Mouse (Mus musculus): ENCODE data around the gene Ambra1. TPM values are rescaled to one million over a fixed set of nuclear protein-coding genes. Genes with fewer than 3 reads are reported as not detected.

The Ambra1 gene
- polyA plus RNA-seq, 1 experiment = 19.3 TPM

GRCm38 (mm10) chr2:91872658-91873057, 142.7 kb downstream of the Ambra1 start:
- H3K4me2 ChIP-seq (ENCODE audit: low read depth) = no peak overlapping the region
- H3K4me3 ChIP-seq = no peak overlapping the region
- H3K36me3 ChIP-seq (ENCODE audit: control insufficient read depth, insufficient read depth) = peaks cover 13% of the 10 kb centered on the region
- H3K27me3 ChIP-seq (ENCODE audit: control insufficient read depth, insufficient read depth, insufficient read length) = no peaks in the 10 kb centered on the region
- H3ac ChIP-seq (ENCODE audit: control insufficient read depth, insufficient read length) = no peak overlapping the region
- TF ChIP-seq TCF12 (IDR thresholded peaks at IDR 0.05; ENCODE audit: insufficient read depth, poor library complexity, severe bottlenecking) = no peak
- no peak for TF ChIP-seq SRF (IDR thresholded peaks at IDR 0.05; ENCODE audit: control insufficient read depth, insufficient read length, low read depth)
- H3K79me2 ChIP-seq (ENCODE audit: control insufficient read depth, insufficient read depth) = no peaks in the 10 kb centered on the region

GRCm38 (mm10) chr2:91876000-91876805, 146.3 kb downstream of the Ambra1 start:
- TF ChIP-seq E2F4 (IDR thresholded peaks at IDR 0.05; ENCODE audit: insufficient read depth) (no peak), MYOD1 (IDR thresholded peaks at IDR 0.05; ENCODE audit: control insufficient read depth in 1 of 3, insufficient read length in 2 of 3, low read depth in 2 of 3) (peak in 1 of 3 experiments; percentile 16), POLR2AphosphoS2 (IDR thresholded peaks at IDR 0.05; ENCODE audit: insufficient read length, low read depth) (no peak)
- peak overlapping the region; percentile 19 for H3K4me2 ChIP-seq (ENCODE audit: low read depth)
- H3K4me3 ChIP-seq = no peak overlapping the region

GRCm38 (mm10) chr2:91876806-91877140, 146.8 kb downstream of the Ambra1 start:
- Histone ChIP-seq H3K4me3 (no peak overlapping the region), H3K79me2 (ENCODE audit: control insufficient read depth, insufficient read depth) (no peaks in the 10 kb centered on the region), H3K27me3 (ENCODE audit: control insufficient read depth, insufficient read depth, insufficient read length) (no peaks in the 10 kb centered on the region), H3ac (ENCODE audit: control insufficient read depth, insufficient read length) (no peak overlapping the region), H3K36me3 (ENCODE audit: control insufficient read depth, insufficient read depth) (peaks cover 13% of the 10 kb centered on the region), H3K4me2 (ENCODE audit: low read depth) (peak overlapping the region; percentile 19)
- no peak for TF ChIP-seq CEBPB (IDR thresholded peaks at IDR 0.05; ENCODE audit: insufficient read depth, poor library complexity, severe bottlenecking)
- TF ChIP-seq MYOG (IDR thresholded peaks at IDR 0.05; ENCODE audit: control insufficient read depth in 1 of 3, insufficient read depth in 1 of 3, insufficient read length in 2 of 3, low read depth in 2 of 3) = no peak
- TF ChIP-seq TCF3 (IDR thresholded peaks at IDR 0.05; ENCODE audit: insufficient read length, low read depth) = no peak

More at GRCm38 (mm10) chr2:91876000-91876805, 146.3 kb downstream of the Ambra1 start:
- Histone ChIP-seq H3K79me2 (ENCODE audit: control insufficient read depth, insufficient read depth) (no peaks in the 10 kb centered on the region), H3ac (ENCODE audit: control insufficient read depth, insufficient read length) (no peak overlapping the region), H3K27me3 (ENCODE audit: control insufficient read depth, insufficient read depth, insufficient read length) (no peaks in the 10 kb centered on the region), H3K36me3 (ENCODE audit: control insufficient read depth, insufficient read depth) (peaks cover 13% of the 10 kb centered on the region)

GRCm38 (mm10) chr2:91878387-91879180, 148.7 kb downstream of the Ambra1 start:
- H3K4me3 ChIP-seq = no peak overlapping the region
- no peaks in the 10 kb centered on the region for H3K79me2 ChIP-seq (ENCODE audit: control insufficient read depth, insufficient read depth)
- H3ac ChIP-seq (ENCODE audit: control insufficient read depth, insufficient read length) = no peak overlapping the region
- TF ChIP-seq MYOD1 (IDR thresholded peaks at IDR 0.05; ENCODE audit: control insufficient read depth in 1 of 3, insufficient read length in 2 of 3, low read depth in 2 of 3) = peak; percentile 83 to 96 (median 91)
- TF ChIP-seq MYOG (IDR thresholded peaks at IDR 0.05; ENCODE audit: control insufficient read depth in 1 of 3, insufficient read depth in 1 of 3, insufficient read length in 2 of 3, low read depth in 2 of 3) = peak; percentile 84 to 93 (median 92)
- TF ChIP-seq POLR2A (IDR thresholded peaks at IDR 0.05; ENCODE audit: insufficient read length, low read depth) = no peak
- peak; percentile 75 for TF ChIP-seq TCF3 (IDR thresholded peaks at IDR 0.05; ENCODE audit: insufficient read length, low read depth)
- no peak for TF ChIP-seq REST (IDR thresholded peaks at IDR 0.05; ENCODE audit: insufficient read depth, insufficient read length)
- no peaks in the 10 kb centered on the region for H3K27me3 ChIP-seq (ENCODE audit: control insufficient read depth, insufficient read depth, insufficient read length)
- H3K36me3 ChIP-seq (ENCODE audit: control insufficient read depth, insufficient read depth) = peaks cover 13% of the 10 kb centered on the region
- H3K4me2 ChIP-seq (ENCODE audit: low read depth) = no peak overlapping the region

GRCm38 (mm10) chr2:91883961-91884360, 154.0 kb downstream of the Ambra1 start:
- H3ac ChIP-seq (ENCODE audit: control insufficient read depth, insufficient read length) = no peak overlapping the region
- H3K79me2 ChIP-seq (ENCODE audit: control insufficient read depth, insufficient read depth) = no peaks in the 10 kb centered on the region
- no peak for TF ChIP-seq TCF12 (IDR thresholded peaks at IDR 0.05; ENCODE audit: insufficient read depth, poor library complexity, severe bottlenecking)
- no peak for TF ChIP-seq POLR2AphosphoS2 (IDR thresholded peaks at IDR 0.05; ENCODE audit: insufficient read length, low read depth)
- no peak for TF ChIP-seq REST (IDR thresholded peaks at IDR 0.05; ENCODE audit: insufficient read depth, insufficient read length)
- H3K27me3 ChIP-seq (ENCODE audit: control insufficient read depth, insufficient read depth, insufficient read length) = no peaks in the 10 kb centered on the region
- H3K36me3 ChIP-seq (ENCODE audit: control insufficient read depth, insufficient read depth) = peaks cover 20% of the 10 kb centered on the region
- H3K4me2 ChIP-seq (ENCODE audit: low read depth) = no peak overlapping the region
- H3K4me3 ChIP-seq = no peak overlapping the region

- Histone ChIP-seq H3K27me3 (ENCODE audit: control insufficient read depth, insufficient read depth, insufficient read length) (no peaks in the 10 kb centered on the region), H3K36me3 (ENCODE audit: control insufficient read depth, insufficient read depth) (peaks cover 27% of the 10 kb centered on the region), H3K4me2 (ENCODE audit: low read depth) (no peak overlapping the region), H3K4me3 (no peak overlapping the region), H3K79me2 (ENCODE audit: control insufficient read depth, insufficient read depth) (no peaks in the 10 kb centered on the region), H3ac (ENCODE audit: control insufficient read depth, insufficient read length) (no peak overlapping the region)
- TF ChIP-seq CEBPB (IDR thresholded peaks at IDR 0.05; ENCODE audit: insufficient read depth, poor library complexity, severe bottlenecking) = no peak
- TF ChIP-seq SRF (IDR thresholded peaks at IDR 0.05; ENCODE audit: control insufficient read depth, insufficient read length, low read depth) = no peak
- no peak for TF ChIP-seq MYOG (IDR thresholded peaks at IDR 0.05; ENCODE audit: control insufficient read depth in 1 of 3, insufficient read depth in 1 of 3, insufficient read length in 2 of 3, low read depth in 2 of 3)
Observed at GRCm38 (mm10) chr2:91884616-91885015, 154.7 kb downstream of the Ambra1 start.

Data from myocyte (in vitro differentiated cells).